Mouse (Mus musculus) lung, embryonic 14.5 days (tissue): ENCODE measurements around the gene Zfp446. TPM values are rescaled to one million over a fixed set of nuclear protein-coding genes. Genes with fewer than 3 reads are reported as not detected.

Experiments
- ATAC-seq: fragments of 200-750 bp; cut with Nextera tagmentation; 2 replicates; pipeline ENCODE4 v1.8.0; 2017; ENCODE audit warnings: mild to moderate bottlenecking, moderate TSS enrichment, moderate library complexity; ENCODE audit not compliant: insufficient read depth
- DNase-seq: peaks from one replicate; pipeline ENCODE4 v3.0.0-alpha.2; 2015
- H3K27ac ChIP-seq: fragments of 300-500 bp; sonication (generic); 2 replicates; pipeline ENCODE4 v1.5.1; 2014; ENCODE audit warnings: low read depth, mild to moderate bottlenecking, moderate library complexity
- H3K27me3 ChIP-seq: fragments of 300-500 bp; sonication (generic); 2 replicates; pipeline ENCODE4 v1.6.1; 2014; ENCODE audit warnings: low read length, control low read depth; ENCODE audit not compliant: insufficient read depth
- H3K36me3 ChIP-seq: fragments of 300-500 bp; sonication (generic); 2 replicates; pipeline ENCODE4 v1.6.1; 2014; ENCODE audit warnings: control low read depth; ENCODE audit not compliant: insufficient read depth
- H3K4me1 ChIP-seq: fragments of 300-500 bp; sonication (generic); 2 replicates; pipeline ENCODE4 v1.6.1; 2014; ENCODE audit warnings: antibody characterized with exemption, control low read depth; ENCODE audit not compliant: insufficient read depth
- H3K4me2 ChIP-seq: fragments of 300-500 bp; sonication (generic); 2 replicates; pipeline ENCODE4 v1.6.1; 2014; ENCODE audit warnings: mild to moderate bottlenecking
- H3K4me3 ChIP-seq: fragments of 300-500 bp; sonication (generic); 2 replicates; pipeline ENCODE4 v1.5.1; 2014; ENCODE audit warnings: low read depth, low read length
- H3K9ac ChIP-seq: fragments of 300-500 bp; sonication (generic); 2 replicates; pipeline ENCODE4 v1.6.1; 2014
- H3K9me3 ChIP-seq: fragments of 300-500 bp; sonication (generic); 2 replicates; pipeline ENCODE4 v1.6.1; 2016; ENCODE audit warnings: low read depth, low read length, control low read depth
- CTCF ChIP-seq: IDR thresholded peaks from 2 replicates; pipeline ENCODE4 v1.5.1; 2016; ENCODE audit warnings: antibody characterized with exemption, low read depth
- WGBS: fragments of 180-500 bp; shearing (Covaris S2); extraction: QIAGEN DNeasy Blood & Tissue Kit; methylation state at CpG from one replicate; pipeline ENCODE4 v1.1.7; 2014; 5-methylcytosine and 5-hydroxymethylcytosine counted together
- polyA plus RNA-seq: library from polyadenylated mRNA; unstranded; fragments of >200 nt; fragmentation: Nextera tagmentation; extraction: Ambion mirVana; gene quantifications from 2 replicates; pipeline ENCODE4 v1.2.1, GENCODE M21; 2014

Zfp446 gene
- polyA plus RNA-seq, 1 experiment from 2014 or later: 8.1 TPM

DNA sequence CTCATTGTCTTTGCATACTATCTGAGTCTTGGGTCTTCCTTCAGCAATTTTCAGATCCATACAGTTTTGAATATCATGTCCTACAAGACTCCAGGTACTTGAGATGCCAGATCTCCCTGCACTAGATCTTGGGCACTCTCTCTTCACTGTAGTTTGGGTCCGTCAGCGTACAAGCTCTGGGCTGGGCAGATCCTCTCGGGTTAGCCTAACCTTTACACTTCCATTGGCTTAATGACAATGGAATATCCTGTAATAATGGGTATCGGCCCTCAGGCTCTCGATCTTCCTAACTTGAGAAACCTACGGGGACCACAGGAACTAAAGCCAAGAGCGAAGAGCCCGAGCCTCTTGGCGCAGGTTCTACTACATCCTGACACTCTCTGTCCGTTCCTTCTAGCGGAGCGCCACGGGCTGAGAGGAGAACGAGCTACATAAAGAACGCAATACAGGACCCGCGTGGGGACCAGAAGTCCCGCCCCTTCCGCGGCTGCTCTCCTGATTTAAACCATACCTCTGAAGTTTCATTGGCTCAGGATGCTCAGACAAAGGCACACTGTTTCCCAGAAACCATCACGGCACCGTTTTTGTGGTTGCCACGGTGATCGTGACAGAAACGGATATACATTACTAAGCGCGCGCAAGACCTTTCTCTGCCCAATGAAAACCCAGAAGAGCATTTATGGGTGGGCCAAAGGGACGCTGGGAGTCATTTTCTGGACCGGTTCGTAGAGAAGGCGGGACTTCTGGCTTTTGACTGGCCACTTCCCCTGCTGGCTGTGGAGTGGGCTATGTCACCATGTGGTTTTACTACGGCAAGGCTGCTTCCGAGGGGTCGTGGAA is 28.4 kb upstream of the Zfp446 start:
- H3K27ac ChIP-seq: peak overlapping the region; percentile 85
- H3K4me1 ChIP-seq: peaks cover 3% of the 10 kb centered on the region; the same call in 1 of the 2 replicates
- no peaks in the 10 kb centered on the region for H3K36me3 ChIP-seq
- peak overlapping the region; percentile 47 for H3K4me3 ChIP-seq
- no peaks in the 10 kb centered on the region for H3K9me3 ChIP-seq
- H3K4me2 ChIP-seq: peak overlapping the region; percentile 76
- ATAC-seq: peak; percentile 98
- peak; percentile 98 for DNase-seq
- TF ChIP-seq CTCF: 0 out of 2 replicates have a peak, but pooled peaks have one; percentile 6
- H3K9ac ChIP-seq: peak overlapping the region; percentile 68
- WGBS: 7% methylated on average over 35 of the region's 35 CpGs
- no peaks in the 10 kb centered on the region for H3K27me3 ChIP-seq

GRCm38 (mm10) chr7:12949872-12950229 is 27.8 kb upstream of the Zfp446 start:
- no peaks in the 10 kb centered on the region for H3K36me3 ChIP-seq
- peaks cover 3% of the 10 kb centered on the region; the same call in 1 of the 2 replicates for H3K4me1 ChIP-seq
- ATAC-seq (peak; percentile 32), DNase-seq (peak; percentile 77)
- H3K27ac ChIP-seq: peak overlapping the region; percentile 73
- WGBS: 4% methylated on average over 16 of the region's 16 CpGs
- H3K4me2 ChIP-seq: peak overlapping the region; percentile 76
- H3K4me3 ChIP-seq: peak overlapping the region; percentile 47
- no peaks in the 10 kb centered on the region for H3K27me3 ChIP-seq
- TF ChIP-seq CTCF: no peak; the same call in 1 of the 2 replicates
- H3K9ac ChIP-seq: peak overlapping the region; percentile 68
- no peaks in the 10 kb centered on the region for H3K9me3 ChIP-seq

DNA sequence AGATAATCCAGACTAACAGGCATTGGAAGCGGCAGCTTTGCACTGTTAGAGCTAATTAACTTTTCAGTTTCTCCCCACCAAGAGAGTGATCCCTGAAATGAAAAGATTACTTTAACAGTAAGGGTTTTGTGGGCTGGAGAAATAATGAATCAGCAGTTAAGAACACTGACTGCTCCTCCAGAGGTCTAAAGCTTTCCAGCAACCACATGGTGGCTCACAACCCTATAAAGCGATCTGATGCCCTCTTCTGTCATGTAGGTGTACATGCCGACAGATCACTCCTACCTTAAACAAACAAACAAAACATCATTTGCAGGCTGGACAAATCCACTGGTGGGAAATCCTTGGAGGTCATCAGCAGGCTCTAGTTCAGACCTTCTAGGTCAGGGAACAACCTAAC is 22.8 kb upstream of the Zfp446 start:
- TF ChIP-seq CTCF: no peak

DNA sequence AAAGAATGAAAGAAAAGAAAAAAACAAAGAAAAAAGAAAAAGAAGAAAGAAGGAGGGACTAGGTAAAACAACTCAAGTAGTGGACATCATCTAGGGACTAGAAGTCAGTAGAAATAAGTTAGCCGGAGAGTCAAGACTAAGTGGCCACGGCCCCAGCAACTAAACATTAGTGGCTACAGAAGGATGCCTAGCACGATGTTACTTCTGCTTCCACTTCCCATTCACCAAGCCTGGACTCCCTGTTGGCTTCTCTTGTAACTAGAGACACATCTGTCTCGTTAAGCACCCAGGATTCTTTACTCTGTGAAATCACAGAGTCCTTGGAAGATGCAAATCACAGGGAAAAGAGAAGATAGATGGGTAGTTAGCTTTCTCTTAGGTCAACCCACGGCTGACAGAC is 20.1 kb upstream of the Zfp446 start:
- no peak overlapping the region for H3K9ac ChIP-seq
- no peaks in the 10 kb centered on the region for H3K9me3 ChIP-seq
- no peaks in the 10 kb centered on the region for H3K27me3 ChIP-seq
- H3K4me1 ChIP-seq: no peaks in the 10 kb centered on the region
- no peak overlapping the region for H3K4me2 ChIP-seq
- H3K36me3 ChIP-seq: no peaks in the 10 kb centered on the region
- DNase-seq (no peak), ATAC-seq (no peak)
- H3K4me3 ChIP-seq: no peak overlapping the region
- WGBS: 73% methylated on average over 5 of the region's 5 CpGs
- no peak for TF ChIP-seq CTCF
- no peak overlapping the region for H3K27ac ChIP-seq

More for the DNA sequence above, 22.8 kb upstream of the Zfp446 start:
- peaks cover 3% of the 10 kb centered on the region; the same call in 1 of the 2 replicates for H3K4me1 ChIP-seq
- no peaks in the 10 kb centered on the region for H3K9me3 ChIP-seq
- no peaks in the 10 kb centered on the region for H3K36me3 ChIP-seq
- 52% methylated on average over 3 of the region's 3 CpGs for WGBS
- no peak overlapping the region for H3K27ac ChIP-seq
- no peak overlapping the region for H3K9ac ChIP-seq
- peak; percentile 9 for DNase-seq
- no peaks in the 10 kb centered on the region for H3K27me3 ChIP-seq
- no peak overlapping the region for H3K4me3 ChIP-seq
- H3K4me2 ChIP-seq: no peak overlapping the region
- ATAC-seq: no peak

DNA sequence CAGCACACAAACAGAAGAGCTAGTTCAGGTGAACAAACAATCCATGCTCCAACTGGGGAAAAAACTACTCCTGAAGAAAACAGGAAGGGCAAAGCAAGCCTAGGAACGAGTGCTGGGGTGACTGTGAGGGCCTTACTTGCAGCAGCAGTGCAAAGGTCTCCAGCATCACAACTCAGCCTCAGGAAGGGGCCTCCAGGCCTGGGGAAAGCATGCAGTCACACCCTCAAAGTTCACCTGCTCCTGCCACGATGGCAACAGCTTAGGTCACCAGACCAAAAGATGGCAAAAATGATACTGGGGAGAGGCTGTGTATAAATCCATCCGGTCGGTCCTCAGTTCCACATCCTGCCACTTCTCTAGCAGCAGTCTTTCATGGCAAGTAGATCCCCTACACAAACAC is 18.7 kb upstream of the Zfp446 start:
- WGBS: 71% methylated on average over 4 of the region's 4 CpGs
- H3K4me2 ChIP-seq: no peak overlapping the region
- H3K36me3 ChIP-seq: no peaks in the 10 kb centered on the region
- DNase-seq (no peak), ATAC-seq (no peak)
- no peak overlapping the region for H3K9ac ChIP-seq
- H3K27me3 ChIP-seq: no peaks in the 10 kb centered on the region
- no peak for TF ChIP-seq CTCF
- no peak overlapping the region for H3K27ac ChIP-seq
- H3K4me3 ChIP-seq: no peak overlapping the region
- no peaks in the 10 kb centered on the region for H3K4me1 ChIP-seq
- no peaks in the 10 kb centered on the region for H3K9me3 ChIP-seq

DNA sequence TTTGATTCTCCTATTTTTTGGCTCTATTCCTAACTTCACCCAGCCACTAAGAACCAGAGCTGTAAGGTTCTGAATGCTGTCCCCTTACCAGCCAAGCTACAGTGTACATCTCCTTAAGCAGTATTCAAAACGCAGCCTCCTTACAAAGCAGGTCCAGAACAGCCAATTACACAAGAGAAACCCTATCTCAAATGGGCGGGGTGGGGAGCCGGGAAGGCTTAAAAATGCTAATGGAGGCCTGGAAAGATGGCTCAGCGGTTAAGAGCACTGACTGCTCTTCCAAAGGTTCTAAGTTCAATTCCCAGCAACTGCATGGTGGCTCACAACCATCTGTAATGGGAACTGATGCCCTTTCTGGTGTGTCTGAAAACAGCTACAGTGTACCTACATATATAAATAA is 17.9 kb upstream of the Zfp446 start:
- H3K27me3 ChIP-seq: no peaks in the 10 kb centered on the region
- ATAC-seq (no peak), DNase-seq (no peak)
- H3K9ac ChIP-seq: no peak overlapping the region
- no peak overlapping the region for H3K4me2 ChIP-seq
- no peaks in the 10 kb centered on the region for H3K9me3 ChIP-seq
- H3K36me3 ChIP-seq: no peaks in the 10 kb centered on the region
- H3K4me1 ChIP-seq: no peaks in the 10 kb centered on the region
- 29% methylated on average over 4 of the region's 4 CpGs for WGBS
- no peak overlapping the region for H3K27ac ChIP-seq
- H3K4me3 ChIP-seq: no peak overlapping the region
- TF ChIP-seq CTCF: no peak

- WGBS: 3% methylated on average over 29 of the region's 29 CpGs
- Histone ChIP-seq H3K4me2 (peak overlapping the region; percentile 68), H3K27ac (peak overlapping the region; percentile 88), H3K4me1 (peaks cover 3% of the 10 kb centered on the region; the same call in 1 of the 2 replicates), H3K9ac (peak overlapping the region; percentile 71), H3K36me3 (no peaks in the 10 kb centered on the region), H3K27me3 (no peaks in the 10 kb centered on the region), H3K4me3 (peak overlapping the region; percentile 43), H3K9me3 (no peaks in the 10 kb centered on the region)
- DNase-seq (peak; percentile 87), ATAC-seq (peak; percentile 67)
- TF ChIP-seq CTCF: no peak
Measured at GRCm38 (mm10) chr7:12961511-12962141, 16.0 kb upstream of the Zfp446 start.
